Mouse (Mus musculus): ENCODE results near the gene Mxi1. TPM values are rescaled to one million over a fixed set of nuclear protein-coding genes. Genes with fewer than 3 reads are reported as not detected.

Gene Mxi1
- total and polyA plus RNA-seq, 2 experiments, result 11.8 to 16.1 TPM

GRCm38 (mm10) chr19:53267305-53267704 lies 43.0 kb upstream of the Mxi1 start:
- TF ChIP-seq POLR2A (IDR thresholded peaks at IDR 0.05; ENCODE audit: extremely low read depth, insufficient read depth, low read length) (no peak), CTCF (IDR thresholded peaks at IDR 0.05; ENCODE audit: low read depth, low read length) (no peak)
- H3K4me1 ChIP-seq (ENCODE audit: control insufficient read depth, insufficient read depth, low read length), result no peaks in the 10 kb centered on the region
- no peaks in the 10 kb centered on the region for H3K36me3 ChIP-seq (ENCODE audit: control insufficient read depth, insufficient read depth, low read length)
- H3K4me3 ChIP-seq (ENCODE audit: insufficient read depth, low read depth, low read length), result no peak overlapping the region
- 93% methylated on average over 9 of the region's 9 CpGs for WGBS
- H3K79me2 ChIP-seq (ENCODE audit: control insufficient read depth, insufficient read depth, low read length), result no peaks in the 10 kb centered on the region
- no peaks in the 10 kb centered on the region for H3K27me3 ChIP-seq (ENCODE audit: control insufficient read depth, insufficient read depth, low read length)
- DNase-seq (ENCODE audit: extremely low read depth, low read depth, low spot score), result no peak
- no peak overlapping the region for H3K27ac ChIP-seq (replicated peaks; ENCODE audit: insufficient read depth, low read depth, low read length)
- H3K9ac ChIP-seq (ENCODE audit: low read depth, low read length), result no peak overlapping the region

GRCm38 (mm10) chr19:53273055-53273722 lies 37.1 kb upstream of the Mxi1 start:
- WGBS, result 76% methylated on average over 17 of the region's 17 CpGs
- no peaks in the 10 kb centered on the region for H3K27me3 ChIP-seq (ENCODE audit: control insufficient read depth, insufficient read depth, low read length)
- TF ChIP-seq POLR2A (IDR thresholded peaks at IDR 0.05; ENCODE audit: extremely low read depth, insufficient read depth, low read length) (no peak), CTCF (IDR thresholded peaks at IDR 0.05; ENCODE audit: low read depth, low read length) (no peak)
- H3K4me3 ChIP-seq (ENCODE audit: insufficient read depth, low read depth, low read length), result no peak overlapping the region
- H3K36me3 ChIP-seq (ENCODE audit: control insufficient read depth, insufficient read depth, low read length), result no peaks in the 10 kb centered on the region
- H3K4me1 ChIP-seq (ENCODE audit: control insufficient read depth, insufficient read depth, low read length), result no peaks in the 10 kb centered on the region
- H3K27ac ChIP-seq (replicated peaks; ENCODE audit: insufficient read depth, low read depth, low read length), result no peak overlapping the region
- peak; percentile 12 for DNase-seq (ENCODE audit: extremely low read depth, low read depth, low spot score)
- no peak overlapping the region for H3K9ac ChIP-seq (ENCODE audit: low read depth, low read length)
- no peaks in the 10 kb centered on the region for H3K79me2 ChIP-seq (ENCODE audit: control insufficient read depth, insufficient read depth, low read length)

GRCm38 (mm10) chr19:53273781-53274428 lies 36.4 kb upstream of the Mxi1 start:
- DNase-seq (ENCODE audit: extremely low read depth, low read depth, low spot score), result peak; percentile 6
- TF ChIP-seq CTCF (IDR thresholded peaks at IDR 0.05; ENCODE audit: low read depth, low read length) (no peak), POLR2A (IDR thresholded peaks at IDR 0.05; ENCODE audit: extremely low read depth, insufficient read depth, low read length) (no peak)
- no peaks in the 10 kb centered on the region for H3K79me2 ChIP-seq (ENCODE audit: control insufficient read depth, insufficient read depth, low read length)
- 85% methylated on average over 23 of the region's 23 CpGs for WGBS
- H3K4me1 ChIP-seq (ENCODE audit: control insufficient read depth, insufficient read depth, low read length), result no peaks in the 10 kb centered on the region
- H3K27me3 ChIP-seq (ENCODE audit: control insufficient read depth, insufficient read depth, low read length), result no peaks in the 10 kb centered on the region
- 0 out of 2 replicates have a peak overlapping the region, but pooled peaks have one; percentile 3 for H3K4me3 ChIP-seq (ENCODE audit: insufficient read depth, low read depth, low read length)
- no peak overlapping the region for H3K9ac ChIP-seq (ENCODE audit: low read depth, low read length)
- H3K36me3 ChIP-seq (ENCODE audit: control insufficient read depth, insufficient read depth, low read length), result no peaks in the 10 kb centered on the region
- H3K27ac ChIP-seq (replicated peaks; ENCODE audit: insufficient read depth, low read depth, low read length), result no peak overlapping the region

GRCm38 (mm10) chr19:53275204-53275603 lies 35.1 kb upstream of the Mxi1 start:
- H3K27ac ChIP-seq (replicated peaks; ENCODE audit: insufficient read depth, low read depth, low read length), result no peak overlapping the region
- no peaks in the 10 kb centered on the region for H3K36me3 ChIP-seq (ENCODE audit: control insufficient read depth, insufficient read depth, low read length)
- 31% methylated on average over 3 of the region's 3 CpGs for WGBS
- DNase-seq (ENCODE audit: extremely low read depth, low read depth, low spot score), result no peak
- no peak overlapping the region for H3K4me3 ChIP-seq (ENCODE audit: insufficient read depth, low read depth, low read length)
- no peaks in the 10 kb centered on the region for H3K4me1 ChIP-seq (ENCODE audit: control insufficient read depth, insufficient read depth, low read length)
- TF ChIP-seq POLR2A (IDR thresholded peaks at IDR 0.05; ENCODE audit: extremely low read depth, insufficient read depth, low read length) (no peak), CTCF (IDR thresholded peaks at IDR 0.05; ENCODE audit: low read depth, low read length) (no peak)
- no peaks in the 10 kb centered on the region for H3K27me3 ChIP-seq (ENCODE audit: control insufficient read depth, insufficient read depth, low read length)
- H3K79me2 ChIP-seq (ENCODE audit: control insufficient read depth, insufficient read depth, low read length), result no peaks in the 10 kb centered on the region
- H3K9ac ChIP-seq (ENCODE audit: low read depth, low read length), result no peak overlapping the region

- Histone ChIP-seq H3K27me3 (ENCODE audit: control insufficient read depth, insufficient read depth, low read length) (no peaks in the 10 kb centered on the region), H3K9ac (ENCODE audit: low read depth, low read length) (no peak overlapping the region), H3K36me3 (ENCODE audit: control insufficient read depth, insufficient read depth, low read length) (no peaks in the 10 kb centered on the region), H3K4me1 (ENCODE audit: control insufficient read depth, insufficient read depth, low read length) (no peaks in the 10 kb centered on the region), H3K79me2 (ENCODE audit: control insufficient read depth, insufficient read depth, low read length) (no peaks in the 10 kb centered on the region), H3K27ac (replicated peaks; ENCODE audit: insufficient read depth, low read depth, low read length) (no peak overlapping the region), H3K4me3 (ENCODE audit: insufficient read depth, low read depth, low read length) (no peak overlapping the region)
- DNase-seq (ENCODE audit: extremely low read depth, low read depth, low spot score), result no peak
- WGBS, result 82% methylated on average over 19 of the region's 19 CpGs
- TF ChIP-seq CTCF (IDR thresholded peaks at IDR 0.05; ENCODE audit: low read depth, low read length) (no peak), POLR2A (IDR thresholded peaks at IDR 0.05; ENCODE audit: extremely low read depth, insufficient read depth, low read length) (no peak)
These were observed 33.2 kb upstream of the Mxi1 start for GRCm38 (mm10) chr19:53276902-53277707.
